Mouse (Mus musculus) Patski (cell line): ENCODE measurements around the gene Exoc6. TPM values are rescaled to one million over a fixed set of nuclear protein-coding genes. Genes with fewer than 3 reads are reported as not detected.
"Not testable (repeated sequence)": the region's sequence is repeated elsewhere in the genome, so short reads cannot be mapped to it uniquely, and the experiment has no call there.

ENCODE experiments used
- ATAC-seq: fragments of 100-300 bp; one replicate; pipeline ENCODE4 v1.8.0; 2021
- CTCF ChIA-PET: fragments of 350-600 bp; sonication (Branson Sonifier 250); formaldehyde crosslinking; loops from one replicate; lab custom pipeline; 2022; ENCODE audit warnings: inconsistent platforms; lab: Charles Lee
- POLR2A ChIA-PET: fragments of 350-600 bp; sonication (Branson Sonifier 250); formaldehyde crosslinking; loops from one replicate; lab custom pipeline; 2022; ENCODE audit warnings: antibody characterized with exemption, inconsistent platforms; lab: Charles Lee
- DNase-seq: peaks from one replicate; pipeline ENCODE4 v3.0.0-alpha.2; 2011; ENCODE audit warnings: low read depth, low spot score
- H3K27me3 ChIP-seq: fragments of 371-371 bp; one replicate; pipeline ENCODE4 v1.5.1; 2021
- CTCF ChIP-seq: fragments of 100-300 bp; IDR thresholded peaks from one replicate; pipeline ENCODE4 v1.5.1; 2021
- in situ Hi-C: fragments of 300-500 bp; cut with MboI; formaldehyde crosslinking; loops from 3 replicates; pipeline ENCODE4 v1.11.1; 2018; ENCODE audit warnings: low pct_unique_long_range_greater_than_20kb, mixed read lengths
- polyA plus RNA-seq: library from polyadenylated mRNA; unstranded; gene quantifications from one replicate; pipeline ENCODE4 v1.2.3, GENCODE M21; 2021

Exoc6 gene
- polyA plus RNA-seq, 1 experiment from 2014 or later: 56.2 TPM

DNA sequence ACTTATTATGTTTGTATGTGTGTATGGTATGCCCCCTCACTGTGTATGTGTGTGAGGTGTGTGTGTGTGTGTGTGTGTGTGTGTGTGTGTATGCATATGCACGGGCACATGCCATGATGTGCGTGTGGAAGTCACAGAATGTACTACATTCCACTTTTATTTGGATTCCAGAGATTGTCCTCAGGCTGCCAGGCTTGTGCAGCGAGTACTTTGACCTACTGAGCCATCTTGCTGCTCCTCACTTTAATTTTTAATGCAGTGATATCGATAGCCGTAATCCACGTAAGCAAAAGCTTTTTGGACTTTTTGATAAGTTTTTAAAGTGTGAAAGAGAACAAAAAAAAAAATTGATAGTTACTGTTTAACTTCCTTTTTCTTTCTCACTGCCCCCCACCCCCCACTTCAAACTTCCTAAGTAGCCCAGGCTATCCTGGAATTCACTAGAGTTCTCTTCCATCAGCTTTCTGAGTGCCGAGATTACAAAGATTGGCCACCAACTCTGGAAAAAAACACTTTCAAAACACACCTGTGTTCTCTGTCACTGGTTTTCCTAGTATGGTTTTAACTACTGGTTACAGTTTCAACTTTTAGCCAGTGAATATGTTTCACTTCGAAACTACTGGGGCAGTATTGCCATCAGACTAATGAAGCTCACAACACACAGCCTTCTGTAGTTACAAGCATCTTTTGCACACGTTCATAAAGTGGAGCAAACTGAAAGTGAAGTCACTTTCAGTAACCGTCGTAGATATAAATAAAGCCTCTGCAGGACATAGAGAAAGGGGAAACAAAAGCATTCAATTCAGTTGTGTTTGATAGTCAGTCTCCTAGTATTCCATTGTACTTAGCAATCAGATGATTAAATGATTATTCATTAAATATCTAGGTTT is 3.4 kb downstream of the Exoc6 start:
- DNase-seq (no peak), ATAC-seq (no peak)
- no peaks in the 10 kb centered on the region for H3K27me3 ChIP-seq
- TF ChIP-seq CTCF: no peak
- ChIA-PET POLR2A (interaction anchor here (0.7 kb wide), 2 partner anchors 38 to 463 kb away, joined by 3 to 4 read pairs; no protein-coding TSS in a partner anchor), CTCF (no interaction called here)
- in situ Hi-C loops: loop anchor here (10.0 kb wide), 1 partner anchor 481 kb away; no protein-coding TSS in a partner anchor

GRCm38 (mm10) chr19:37554266-37554650 is 4.0 kb downstream of the Exoc6 start:
- POLR2A ChIA-PET: interaction anchor here (0.7 kb wide), 1 partner anchor 462 kb away, joined by 4 read pairs; no protein-coding TSS in a partner anchor
- DNase-seq, H3K27me3 ChIP-seq, ATAC-seq, CTCF ChIA-PET: not testable (repeated sequence)
- in situ Hi-C loops: loop anchor here (10.0 kb wide), 1 partner anchor 481 kb away; no protein-coding TSS in a partner anchor

GRCm38 (mm10) chr19:37555863-37556566 is 5.8 kb downstream of the Exoc6 start:
- ChIA-PET POLR2A (no interaction called here), CTCF (no interaction called here)
- DNase-seq (no peak), ATAC-seq (no peak)
- no peaks in the 10 kb centered on the region for H3K27me3 ChIP-seq
- in situ Hi-C loops: loop anchor here (10.0 kb wide), 1 partner anchor 479 kb away; no protein-coding TSS in a partner anchor
- no peak for TF ChIP-seq CTCF

DNA sequence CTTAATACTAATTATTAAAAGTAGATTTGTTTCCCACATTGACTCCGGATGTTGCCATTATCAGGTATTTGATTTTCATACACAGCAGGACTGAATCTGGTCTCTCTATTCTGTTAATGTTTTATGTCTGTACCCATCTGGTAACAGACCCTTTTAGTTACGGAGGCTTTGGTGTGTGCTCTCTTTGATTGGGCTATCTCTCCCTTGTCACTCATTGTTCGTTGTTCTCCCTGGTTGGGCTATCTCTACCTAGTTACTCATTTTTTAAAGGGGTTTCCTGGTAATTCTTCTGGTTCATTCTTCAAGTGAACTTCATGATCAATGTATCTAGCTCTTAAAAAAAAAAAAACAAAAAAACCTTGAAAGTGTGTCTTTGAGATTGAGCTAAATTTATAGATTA is 7.7 kb downstream of the Exoc6 start:
- DNase-seq (no peak), ATAC-seq (no peak)
- POLR2A ChIA-PET: no interaction called here
- CTCF ChIA-PET: interaction anchor here (7.2 kb wide), 1 partner anchor 28 kb away, joined by 70 read pairs; no protein-coding TSS in a partner anchor
- in situ Hi-C loops: loop anchor here (10.0 kb wide), 1 partner anchor 477 kb away; no protein-coding TSS in a partner anchor
- no peaks in the 10 kb centered on the region for H3K27me3 ChIP-seq
- TF ChIP-seq CTCF: no peak

DNA sequence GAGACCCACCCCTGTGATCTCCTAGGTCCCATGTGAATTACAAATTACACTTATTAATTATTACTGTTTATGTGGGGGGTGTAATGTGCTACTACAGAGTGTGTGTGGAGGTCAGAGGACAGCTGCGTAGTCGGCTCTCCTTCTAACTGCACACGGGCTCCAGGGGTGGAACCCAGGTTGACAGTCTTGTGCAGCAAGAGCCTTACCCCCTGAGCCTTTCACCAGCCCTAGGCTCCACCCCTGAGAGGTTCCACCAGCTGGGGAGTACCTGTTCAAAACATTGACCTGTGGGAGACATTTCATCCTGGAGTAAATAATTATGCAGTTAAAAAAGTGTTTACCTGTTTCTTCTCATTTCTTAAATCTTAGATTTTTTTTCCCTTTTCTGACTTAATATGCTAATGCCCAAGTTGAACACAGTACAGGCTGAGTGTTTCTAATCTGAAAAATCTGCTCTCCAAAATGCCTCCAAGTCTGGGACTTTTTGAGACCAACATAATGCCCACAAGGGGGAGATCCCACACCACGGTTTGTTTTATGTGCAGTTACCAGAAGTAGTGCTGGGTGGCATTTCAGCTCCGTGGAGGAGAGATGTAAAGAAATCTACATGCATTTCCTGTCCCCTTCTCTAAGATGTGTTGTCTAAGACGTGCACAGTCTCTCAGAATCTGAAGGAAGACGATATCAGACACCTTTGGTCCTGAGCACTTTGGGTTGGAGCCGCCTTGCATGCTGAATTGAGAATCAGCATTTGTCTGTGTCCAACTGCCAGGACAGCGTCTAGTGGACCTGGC is 9.3 kb downstream of the Exoc6 start:
- ChIA-PET POLR2A (interaction anchor here (1.0 kb wide), 1 partner anchor 162 kb away, joined by 3 read pairs; no protein-coding TSS in a partner anchor), CTCF (interaction anchor here (0.7 to 7.2 kb wide), 7 partner anchors 8 to 140 kb away, joined by 3 to 70 read pairs (median 5); partner anchors contain the start of gene Exoc6)
- no peaks in the 10 kb centered on the region for H3K27me3 ChIP-seq
- DNase-seq: no peak
- peak; percentile 65 for ATAC-seq
- in situ Hi-C loops: loop anchor here (10.0 kb wide), 1 partner anchor 475 kb away; no protein-coding TSS in a partner anchor
- TF ChIP-seq CTCF: peak; percentile 71

DNA sequence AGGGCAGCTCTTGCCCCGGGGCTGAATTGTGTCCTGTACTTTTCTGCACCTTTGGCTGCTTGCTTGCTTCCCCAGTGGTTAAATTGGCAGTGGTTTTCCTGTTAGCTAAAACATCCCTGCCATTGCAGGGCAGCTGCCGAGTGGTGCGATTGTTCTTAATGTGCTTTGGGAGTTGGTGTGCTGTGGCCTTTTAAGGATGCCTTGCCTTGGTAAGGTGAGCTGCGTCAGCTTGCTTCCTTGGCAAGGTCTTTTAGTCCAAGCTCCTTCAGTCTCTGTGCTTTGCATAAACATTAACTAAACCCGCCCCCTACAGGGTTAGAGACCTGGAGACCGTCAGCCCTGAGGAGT is 9.8 kb downstream of the Exoc6 start:
- in situ Hi-C loops: no loop called here
- DNase-seq (no peak), ATAC-seq (peak; percentile 84)
- no peaks in the 10 kb centered on the region for H3K27me3 ChIP-seq
- POLR2A ChIA-PET: interaction anchor here (0.6 to 1.0 kb wide), 2 partner anchors 163 to 400 kb away, joined by 3 read pairs; no protein-coding TSS in a partner anchor
- no peak for TF ChIP-seq CTCF
- CTCF ChIA-PET: interaction anchor here (0.7 to 7.2 kb wide), 7 partner anchors 9 to 141 kb away, joined by 3 to 70 read pairs (median 5); partner anchors contain the start of gene Exoc6

- POLR2A ChIA-PET: interaction anchor here (0.5 to 1.1 kb wide), 3 partner anchors 23 to 153 kb away, joined by 3 to 4 read pairs (median 4); no protein-coding TSS in a partner anchor
- DNase-seq (no peak), ATAC-seq (peak; percentile 31)
- CTCF ChIA-PET: interaction anchor here (0.8 to 7.2 kb wide), 5 partner anchors 10 to 151 kb away, joined by 3 to 70 read pairs (median 8); partner anchors contain the start of gene Exoc6
- in situ Hi-C loops: no loop called here
- TF ChIP-seq CTCF: no peak
- H3K27me3 ChIP-seq: no peaks in the 10 kb centered on the region
These were observed 11.1 kb downstream of the Exoc6 start for GRCm38 (mm10) chr19:37561106-37561892.

GRCm38 (mm10) chr19:37563763-37564162 is 13.5 kb downstream of the Exoc6 start:
- TF ChIP-seq CTCF: peak; percentile 80
- H3K27me3 ChIP-seq: no peaks in the 10 kb centered on the region
- in situ Hi-C loops: no loop called here
- DNase-seq (no peak), ATAC-seq (no peak)
- POLR2A ChIA-PET: interaction anchor here (0.7 kb wide), 1 partner anchor 11 kb away, joined by 3 read pairs; no protein-coding TSS in a partner anchor
- CTCF ChIA-PET: interaction anchor here (0.6 to 7.2 kb wide), 19 partner anchors 11 to 373 kb away, joined by 3 to 70 read pairs (median 5); partner anchors contain the start of gene Exoc6

DNA sequence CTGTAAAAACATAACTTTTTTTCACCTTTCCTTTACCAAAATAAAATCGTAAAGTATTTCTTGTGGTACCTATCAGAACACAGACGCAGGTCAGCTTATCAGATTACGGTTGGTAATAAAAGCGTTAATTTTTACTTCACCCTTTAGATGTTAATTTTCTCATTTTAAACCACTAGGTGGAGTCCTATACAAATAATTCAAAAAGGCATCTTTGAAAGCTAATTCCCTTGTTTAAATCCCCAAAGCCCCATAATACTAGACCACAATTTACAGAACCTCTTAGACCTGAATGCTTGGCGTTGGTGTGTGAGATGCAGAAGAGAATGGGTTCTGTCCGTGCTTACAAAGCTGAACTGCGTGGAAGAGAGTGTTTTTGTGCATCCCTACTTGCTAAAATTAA is 15.6 kb downstream of the Exoc6 start:
- in situ Hi-C loops: no loop called here
- DNase-seq (no peak), ATAC-seq (no peak)
- TF ChIP-seq CTCF: peak; percentile 49
- ChIA-PET POLR2A (no interaction called here), CTCF (interaction anchor here (0.7 to 3.9 kb wide), 3 partner anchors 36 to 40 kb away, joined by 3 to 17 read pairs (median 3); no protein-coding TSS in a partner anchor)
- H3K27me3 ChIP-seq: no peaks in the 10 kb centered on the region
